Mouse (Mus musculus): ENCODE data around the gene Fut7. TPM values are rescaled to one million over a fixed set of nuclear protein-coding genes. Genes with fewer than 3 reads are reported as not detected.

The Fut7 gene
- polyA plus RNA-seq, 1 experiment: 0.19 TPM

DNA sequence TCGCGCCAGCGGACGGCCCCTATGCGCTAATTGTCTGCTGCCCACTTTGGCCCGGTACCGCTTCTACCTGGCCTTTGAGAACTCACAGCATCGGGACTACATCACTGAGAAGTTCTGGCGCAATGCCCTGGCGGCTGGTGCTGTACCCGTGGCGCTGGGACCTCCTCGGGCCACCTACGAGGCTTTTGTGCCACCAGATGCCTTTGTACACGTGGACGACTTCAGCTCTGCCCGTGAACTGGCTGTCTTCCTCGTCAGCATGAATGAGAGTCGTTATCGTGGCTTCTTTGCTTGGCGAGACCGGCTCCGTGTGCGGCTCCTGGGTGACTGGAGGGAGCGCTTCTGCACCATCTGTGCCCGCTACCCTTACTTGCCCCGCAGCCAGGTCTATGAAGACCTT, 2.4 kb downstream of the Fut7 start:
- no peak for DNase-seq (ENCODE audit: low spot score)

DNA sequence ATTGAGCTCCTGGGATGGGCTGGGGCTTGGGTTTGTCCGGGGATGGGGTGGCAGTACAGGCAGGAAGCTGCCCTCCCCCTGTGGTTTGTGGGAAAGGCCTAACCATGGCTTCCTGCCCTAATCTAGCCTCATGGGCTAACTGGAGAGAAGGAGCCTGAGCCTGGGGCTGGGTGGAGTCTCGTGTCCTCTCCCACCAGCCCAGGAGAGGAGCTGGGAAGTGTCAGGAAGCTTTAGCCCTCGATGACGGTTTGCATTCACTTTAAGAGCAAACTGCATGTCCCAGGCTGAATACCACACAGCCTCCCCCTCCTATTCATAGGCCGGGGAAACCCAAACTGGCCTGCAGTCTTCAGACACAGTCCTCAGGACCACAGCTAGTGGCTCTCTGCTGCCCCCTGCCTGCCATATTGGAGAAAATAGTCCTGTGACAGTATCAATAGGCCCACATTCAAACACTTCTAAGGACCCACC, 3.7 kb downstream of the Fut7 start:
- no peak for DNase-seq (ENCODE audit: low spot score)

DNA sequence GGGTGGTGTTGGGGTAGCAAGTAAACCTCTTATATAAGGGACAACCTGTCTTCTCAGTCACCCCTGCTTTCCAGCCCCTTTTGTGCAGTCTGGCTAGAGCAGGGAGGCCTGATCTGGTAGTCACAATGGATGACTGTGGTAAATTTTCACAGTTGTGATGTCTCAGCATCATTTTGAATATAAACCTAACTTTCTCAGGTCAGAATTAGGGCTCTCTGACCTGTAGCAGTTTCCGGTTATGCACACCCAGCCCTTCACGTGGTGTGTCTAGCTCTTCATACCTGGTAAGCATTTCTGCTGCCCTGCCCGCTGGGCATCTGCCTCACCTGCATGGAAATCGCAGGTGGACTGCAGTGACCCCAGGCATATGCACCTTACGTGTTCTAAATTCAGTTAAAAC, 4.2 kb downstream of the Fut7 start:
- DNase-seq (ENCODE audit: low spot score): no peak

DNA sequence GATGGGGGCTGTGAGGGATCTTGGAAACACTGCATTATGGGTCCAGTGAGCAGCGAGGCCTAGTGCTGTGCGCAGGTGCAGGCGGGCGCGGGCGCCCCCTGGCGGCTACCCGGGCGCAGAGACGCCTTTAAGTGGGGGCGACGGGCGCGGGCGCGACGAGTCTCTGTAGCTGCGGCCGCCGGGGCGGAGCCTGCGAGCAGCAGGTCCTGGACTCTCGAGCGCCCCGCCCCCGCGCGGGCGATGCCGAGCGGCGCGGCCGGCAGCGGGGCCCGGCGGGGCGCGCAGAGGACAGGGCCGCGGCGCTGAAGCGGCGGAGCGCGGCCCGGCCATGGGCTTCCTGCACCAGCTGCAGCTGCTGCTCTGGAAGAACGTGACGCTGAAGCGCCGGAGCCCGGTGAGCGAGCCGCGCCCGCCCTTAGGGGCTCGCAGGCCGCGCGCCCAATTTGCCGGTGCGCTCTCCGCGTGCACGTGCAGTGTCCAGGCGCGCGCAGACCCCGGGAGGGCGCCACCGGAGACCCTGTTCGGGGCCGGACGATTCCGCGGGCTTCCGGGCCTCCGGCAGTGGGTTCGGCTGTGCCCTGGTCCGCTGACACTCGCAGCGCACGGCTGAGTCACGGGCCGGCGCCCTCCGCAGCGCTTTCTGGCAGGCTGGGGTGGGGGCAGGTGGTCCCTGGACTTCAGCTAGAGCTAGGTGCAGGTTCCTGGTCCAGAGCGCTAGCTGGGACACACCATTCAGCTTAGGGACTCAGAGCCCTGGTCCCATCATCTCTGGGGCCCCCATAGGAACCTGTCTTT, 5.6 kb downstream of the Fut7 start, which contains the start of gene Abca2:
Gene Abca2, plus strand, starts transcription at position 262 of the 795 bp plus-strand sequence.
- peak; percentile 91 for DNase-seq (ENCODE audit: low spot score)

DNA sequence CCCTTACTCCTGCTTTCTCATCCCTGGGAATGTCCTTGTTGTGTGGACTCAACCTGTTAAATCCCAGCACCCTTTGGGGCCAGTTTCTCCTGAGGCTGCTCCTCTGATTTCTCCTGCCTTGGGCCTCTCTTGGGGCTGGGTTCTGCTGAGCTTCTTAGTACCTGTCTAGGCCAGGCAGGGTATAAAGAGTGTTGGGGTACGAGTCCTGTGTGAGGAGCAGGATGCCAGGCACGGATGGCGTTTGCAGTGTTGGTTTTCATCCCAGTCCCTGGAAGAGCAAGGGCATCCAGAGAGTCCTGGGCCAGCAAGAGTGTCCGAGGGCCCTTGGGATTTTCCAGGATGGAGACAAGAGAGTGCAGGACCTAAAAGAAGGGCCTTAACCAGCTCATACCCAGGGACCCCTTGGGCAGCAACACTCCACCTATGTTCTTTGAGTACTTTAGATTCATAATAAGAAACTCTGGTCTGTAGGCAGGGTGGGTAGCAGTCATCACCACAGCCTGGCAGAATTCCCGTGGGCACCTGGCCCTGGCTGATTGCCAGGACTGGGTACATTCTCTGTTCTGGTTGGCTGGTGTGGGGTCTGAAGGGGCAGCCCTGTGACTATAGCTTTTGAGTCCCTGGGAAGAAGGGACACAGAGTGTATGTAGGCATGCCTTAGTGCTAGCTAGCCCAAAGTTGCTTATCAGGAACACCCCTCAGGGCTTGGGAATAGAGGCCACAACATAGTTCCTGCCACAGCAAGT, 6.5 kb downstream of the Fut7 start:
- no peak for DNase-seq (ENCODE audit: low spot score)

DNA sequence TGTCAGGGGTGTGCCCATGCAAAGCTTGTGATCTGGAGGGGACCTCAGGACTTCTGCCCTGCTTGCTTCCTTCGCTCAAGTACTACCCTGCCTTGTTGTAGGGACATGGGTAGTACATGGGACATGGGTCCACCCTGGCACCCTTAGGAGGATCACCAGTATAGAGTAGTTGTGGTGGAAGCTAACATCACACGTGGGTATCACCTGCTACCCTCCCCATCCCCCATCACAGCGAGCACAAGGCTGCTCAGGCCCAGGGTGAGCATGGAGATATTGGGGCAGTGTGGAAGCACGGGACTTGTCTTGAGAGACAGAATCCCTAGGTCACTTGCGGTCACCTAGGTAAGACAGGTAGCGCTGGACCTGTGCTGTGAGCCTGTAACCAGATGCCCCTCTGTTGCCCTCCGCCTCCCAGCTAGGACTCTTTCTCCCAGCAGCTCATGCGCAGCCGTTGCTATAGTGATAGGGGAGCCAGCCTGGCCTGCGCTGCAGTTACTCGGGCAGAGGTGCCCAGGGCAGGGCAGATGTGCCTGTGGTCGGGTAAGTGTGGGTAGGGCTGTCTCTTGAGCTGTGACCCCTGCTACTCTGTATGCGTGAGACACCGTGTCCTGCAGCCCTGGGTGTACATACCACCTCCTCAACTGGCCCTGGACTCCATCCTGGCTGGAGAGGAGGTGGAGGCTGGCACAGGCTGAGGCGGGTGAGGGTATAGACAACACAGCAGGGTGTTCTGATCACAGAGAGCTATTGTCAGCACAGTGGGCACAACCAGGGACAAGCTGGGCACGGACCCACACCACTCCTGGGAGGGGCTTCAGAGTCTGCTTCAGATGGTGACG, 7.5 kb downstream of the Fut7 start:
- DNase-seq (ENCODE audit: low spot score): no peak

DNA sequence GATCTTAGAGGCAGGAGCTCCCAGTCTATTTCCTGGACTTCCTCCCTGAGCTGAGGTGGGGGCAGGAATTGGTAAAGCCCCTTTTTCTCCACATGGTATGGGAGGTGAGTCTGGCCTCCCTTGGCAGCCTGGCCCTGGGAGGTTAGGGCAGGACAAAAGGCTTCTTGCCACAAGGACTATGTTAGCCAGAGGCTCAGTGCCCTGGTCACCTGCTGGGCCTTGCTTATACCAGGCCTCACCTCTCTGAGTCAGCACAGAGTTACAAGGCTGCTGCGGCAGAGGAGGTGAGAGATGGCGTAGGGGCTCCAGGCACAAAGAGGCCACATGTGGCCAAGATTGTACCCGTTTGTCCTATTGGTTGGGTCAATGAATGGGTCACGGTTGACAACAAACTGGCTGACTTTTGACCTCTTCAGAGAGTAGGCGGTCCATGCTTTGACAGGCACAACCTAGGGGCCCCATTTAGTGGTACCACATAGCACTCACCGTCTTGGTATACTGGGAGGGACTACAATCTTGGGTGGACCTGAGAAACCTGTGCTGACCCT, 8.3 kb downstream of the Fut7 start:
- DNase-seq (ENCODE audit: low spot score): peak; percentile 18

DNA sequence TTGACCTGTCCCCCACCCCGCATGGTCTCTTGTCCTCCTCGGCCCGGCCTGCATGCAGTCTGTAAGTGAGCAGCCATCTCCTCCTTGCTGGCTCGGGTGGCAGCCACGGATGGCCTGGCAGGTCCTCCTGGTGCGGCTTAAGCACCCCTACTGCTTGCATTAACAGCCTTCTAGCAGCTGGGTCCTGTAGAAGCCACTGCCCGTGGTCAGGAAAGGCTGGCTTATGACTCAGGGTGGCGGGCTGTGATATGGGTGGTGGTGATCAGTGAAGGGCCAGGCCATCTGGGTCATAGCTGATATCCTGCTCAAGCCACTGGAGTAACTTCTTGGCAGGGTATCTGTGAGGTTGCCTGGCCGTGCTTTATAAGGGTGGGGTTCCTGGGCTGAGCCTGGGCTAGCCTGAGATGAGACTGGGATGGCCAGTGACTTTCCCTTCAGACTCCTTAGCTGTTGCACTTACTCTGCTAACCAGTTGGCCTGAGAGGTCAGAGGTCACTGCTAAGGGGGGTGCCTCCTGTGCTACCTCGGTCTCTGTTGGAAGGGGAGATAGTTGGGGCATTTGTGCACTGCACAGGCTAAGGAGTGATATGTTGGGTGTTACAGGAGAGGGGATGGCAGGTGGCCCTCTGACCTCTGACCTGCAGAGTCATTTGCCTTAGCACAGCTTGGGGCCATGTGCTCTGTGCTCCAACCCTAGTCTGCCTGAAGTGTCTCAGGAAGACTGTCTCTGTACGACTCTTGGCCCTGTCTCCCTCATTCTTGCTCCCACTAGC, 9.4 kb downstream of the Fut7 start:
- no peak for DNase-seq (ENCODE audit: low spot score)

DNA sequence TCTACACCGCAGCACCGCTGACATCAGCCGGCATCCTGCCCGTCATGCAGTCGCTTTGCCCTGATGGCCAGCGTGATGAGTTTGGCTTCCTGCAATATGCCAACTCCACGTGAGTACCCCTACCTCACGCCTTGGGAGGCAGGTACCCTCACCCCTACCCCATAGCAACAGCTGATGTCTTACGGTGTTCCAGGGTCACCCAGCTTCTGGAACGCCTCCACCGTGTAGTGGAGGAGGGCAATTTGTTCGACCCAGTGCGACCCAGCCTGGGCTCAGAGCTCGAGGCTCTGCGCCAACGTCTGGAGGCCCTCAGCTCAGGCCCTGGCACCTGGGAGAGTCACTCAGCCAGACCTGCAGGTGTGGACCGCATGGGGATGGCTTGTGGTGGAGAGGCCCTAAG, 10.0 kb downstream of the Fut7 start:
- no peak for DNase-seq (ENCODE audit: low spot score)

DNA sequence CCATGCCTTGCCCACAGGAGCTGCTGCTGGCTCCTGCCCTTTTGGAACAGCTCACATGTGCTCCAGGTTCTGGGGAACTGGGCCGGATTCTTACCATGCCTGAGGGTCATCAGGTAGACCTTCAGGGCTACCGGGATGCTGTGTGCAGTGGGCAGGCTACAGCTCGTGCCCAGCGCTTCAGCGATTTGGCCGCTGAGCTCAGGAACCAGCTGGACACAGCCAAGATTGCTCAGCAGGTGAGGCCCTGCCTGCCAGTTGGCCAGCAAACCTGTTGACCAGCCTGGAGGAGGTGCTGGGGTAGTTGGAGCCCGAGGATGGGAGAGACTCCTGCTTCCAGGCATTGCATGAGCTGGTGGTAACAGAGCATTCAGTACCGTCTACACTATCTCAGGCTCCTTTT, 11.2 kb downstream of the Fut7 start:
- DNase-seq (ENCODE audit: low spot score): no peak

DNA sequence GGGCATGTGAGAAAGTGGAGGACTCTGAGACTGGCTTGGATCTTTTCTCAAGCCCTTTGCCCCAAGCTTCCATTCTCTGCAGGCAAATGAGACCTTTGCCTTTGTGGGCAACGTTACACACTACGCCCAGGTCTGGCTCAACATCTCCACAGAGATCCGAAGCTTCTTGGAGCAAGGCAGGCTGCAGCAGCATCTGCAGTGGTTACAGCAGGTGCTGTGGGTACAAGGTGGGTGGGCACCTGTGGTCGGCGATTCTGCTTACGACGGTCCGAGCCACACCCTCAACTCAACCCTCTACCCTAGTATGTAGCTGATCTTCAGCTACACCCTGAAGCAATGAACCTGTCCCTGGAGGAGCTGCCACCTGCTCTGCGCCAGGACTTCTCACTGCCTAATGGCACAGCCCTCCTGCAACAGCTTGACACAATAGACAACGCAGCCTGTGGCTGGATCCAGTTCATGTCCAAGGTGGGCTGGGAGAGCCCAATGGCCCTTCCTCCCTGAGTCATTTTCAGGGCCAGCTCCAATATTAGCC, 13.3 kb downstream of the Fut7 start:
- no peak for DNase-seq (ENCODE audit: low spot score)

DNA sequence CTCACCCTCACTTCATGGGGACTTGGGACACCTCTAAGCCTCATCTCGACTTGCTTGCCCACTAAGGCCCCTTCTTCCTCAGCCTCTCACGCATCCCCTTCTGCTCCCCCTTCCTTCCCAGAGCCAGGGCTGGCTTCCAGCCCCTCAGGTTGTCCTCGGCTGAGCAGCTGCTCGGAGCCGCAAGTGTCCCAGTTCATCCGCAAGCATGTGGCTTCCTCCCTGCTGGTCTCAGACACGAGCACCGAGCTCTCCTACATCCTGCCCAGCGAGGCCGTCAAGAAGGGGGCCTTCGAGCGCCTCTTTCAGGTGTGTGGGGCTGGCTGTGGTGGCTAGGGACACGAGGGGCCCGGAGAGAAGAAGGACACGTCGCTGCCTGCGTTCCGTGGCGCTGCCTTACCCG, 18.0 kb downstream of the Fut7 start:
- DNase-seq (ENCODE audit: low spot score): no peak

DNA sequence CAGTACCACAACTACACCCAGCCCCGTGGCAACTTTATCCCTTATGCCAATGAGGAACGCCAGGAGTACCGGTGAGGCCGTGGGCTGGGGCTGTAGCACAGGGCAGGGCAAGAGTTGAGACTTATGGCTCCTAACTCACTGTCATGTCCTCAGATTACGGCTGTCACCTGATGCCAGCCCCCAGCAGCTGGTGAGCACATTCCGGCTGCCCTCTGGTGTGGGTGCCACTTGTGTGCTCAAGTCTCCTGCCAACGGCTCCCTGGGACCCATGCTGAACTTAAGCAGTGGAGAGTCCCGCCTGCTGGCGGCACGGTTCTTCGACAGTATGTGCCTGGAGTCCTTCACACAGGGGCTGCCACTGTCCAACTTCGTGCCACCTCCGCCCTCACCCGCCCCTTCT, 19.6 kb downstream of the Fut7 start:
- no peak for DNase-seq (ENCODE audit: low spot score)

DNA sequence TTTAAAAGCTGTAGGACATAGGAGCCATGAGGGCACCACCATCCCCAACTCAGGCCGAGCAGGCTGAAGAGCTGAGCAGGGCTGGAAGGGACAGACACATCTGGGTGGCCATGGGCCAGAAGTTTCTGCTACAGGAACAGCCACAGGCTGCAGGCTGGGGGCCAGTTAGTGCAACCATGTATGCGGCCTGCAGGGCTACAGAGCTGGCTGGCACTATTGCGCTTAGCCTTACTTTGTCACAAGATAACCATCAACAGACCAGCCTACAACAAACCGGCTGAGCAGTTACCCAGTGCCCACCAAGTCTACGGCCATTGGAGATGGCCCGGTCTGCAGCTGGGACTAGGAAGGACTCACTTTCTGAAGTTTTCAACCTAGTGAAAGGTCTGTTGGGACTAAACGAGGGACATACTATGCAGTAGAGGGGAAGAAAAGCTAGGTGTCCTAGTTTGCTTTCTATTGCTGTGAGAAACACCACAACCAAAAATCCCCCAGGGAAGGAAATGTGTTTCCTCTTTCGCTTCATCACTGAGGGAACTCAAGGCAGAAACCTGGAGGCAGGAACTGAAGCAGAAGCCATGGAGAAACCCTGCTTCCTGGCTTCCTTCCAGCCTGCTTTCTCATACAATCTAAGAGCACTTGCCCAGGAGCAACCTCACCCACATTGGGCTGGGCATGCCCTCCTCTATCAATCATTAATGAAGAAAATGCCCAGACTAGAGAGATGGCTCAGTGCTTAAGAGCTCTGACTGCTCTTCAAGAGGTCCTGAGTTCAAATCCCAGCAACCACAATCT, 28.0 kb downstream of the Fut7 start:
- DNase-seq (ENCODE audit: low spot score): no peak

DNA sequence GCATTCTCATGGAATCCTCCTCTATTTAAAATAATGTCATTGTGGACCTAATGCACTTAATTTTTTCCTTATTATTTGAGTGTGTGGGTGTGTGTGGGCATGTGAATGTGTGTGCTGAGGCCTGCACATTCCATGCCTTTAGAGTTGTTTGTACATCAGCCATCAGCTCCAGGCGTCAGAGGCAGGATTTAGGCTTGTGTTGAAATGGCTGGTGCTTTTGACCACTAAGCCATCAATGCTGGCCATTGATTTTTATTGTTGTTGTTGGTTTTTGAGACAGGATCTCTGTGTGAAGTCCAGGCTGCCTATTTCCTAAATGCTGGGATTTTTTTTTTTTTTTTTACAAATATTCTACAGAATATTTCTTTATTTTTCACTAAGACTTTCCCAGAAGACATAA, 29.9 kb downstream of the Fut7 start:
- DNase-seq (ENCODE audit: low spot score): no peak

DNA sequence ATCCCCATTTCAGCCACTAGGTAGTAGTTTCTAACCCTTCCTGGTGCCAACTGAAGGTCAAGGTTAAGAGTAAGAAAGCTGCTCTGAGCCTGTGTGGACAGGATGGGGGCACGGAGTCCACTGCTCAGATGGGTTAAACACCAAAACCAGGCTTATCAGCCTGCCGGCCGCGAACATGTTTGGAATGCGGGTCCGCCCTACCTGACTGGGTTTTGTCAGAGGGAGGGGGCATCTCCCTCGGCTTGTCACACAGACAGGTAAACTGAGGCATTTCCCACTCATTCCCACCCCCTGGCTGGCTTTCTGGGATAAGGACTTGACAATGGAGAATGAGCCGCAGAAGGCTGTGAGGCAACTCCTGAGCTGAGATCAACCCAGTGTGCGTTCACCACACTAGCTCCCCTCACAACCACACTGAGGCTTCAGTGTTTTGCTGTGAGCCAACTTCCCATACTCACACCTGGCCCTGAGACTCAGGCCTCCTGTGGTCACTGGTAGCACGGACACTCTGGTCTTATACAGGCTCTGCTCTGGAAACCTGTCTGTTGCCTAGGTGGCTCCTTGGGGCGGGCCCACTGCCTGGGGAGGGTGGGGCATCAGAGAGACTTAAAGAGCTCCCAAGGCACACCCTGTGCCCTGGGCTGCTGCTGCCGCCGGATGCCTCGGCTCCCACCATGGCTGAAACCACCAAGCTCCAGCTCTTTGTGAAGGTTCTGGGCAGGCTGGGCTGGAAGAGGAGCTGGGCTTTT, 33.3 kb downstream of the Fut7 start, which contains the start of gene Clic3:
Gene Clic3, plus strand, starts transcription at position 634 of the 749 bp plus-strand sequence.
- no peak for DNase-seq (ENCODE audit: low spot score)

DNA sequence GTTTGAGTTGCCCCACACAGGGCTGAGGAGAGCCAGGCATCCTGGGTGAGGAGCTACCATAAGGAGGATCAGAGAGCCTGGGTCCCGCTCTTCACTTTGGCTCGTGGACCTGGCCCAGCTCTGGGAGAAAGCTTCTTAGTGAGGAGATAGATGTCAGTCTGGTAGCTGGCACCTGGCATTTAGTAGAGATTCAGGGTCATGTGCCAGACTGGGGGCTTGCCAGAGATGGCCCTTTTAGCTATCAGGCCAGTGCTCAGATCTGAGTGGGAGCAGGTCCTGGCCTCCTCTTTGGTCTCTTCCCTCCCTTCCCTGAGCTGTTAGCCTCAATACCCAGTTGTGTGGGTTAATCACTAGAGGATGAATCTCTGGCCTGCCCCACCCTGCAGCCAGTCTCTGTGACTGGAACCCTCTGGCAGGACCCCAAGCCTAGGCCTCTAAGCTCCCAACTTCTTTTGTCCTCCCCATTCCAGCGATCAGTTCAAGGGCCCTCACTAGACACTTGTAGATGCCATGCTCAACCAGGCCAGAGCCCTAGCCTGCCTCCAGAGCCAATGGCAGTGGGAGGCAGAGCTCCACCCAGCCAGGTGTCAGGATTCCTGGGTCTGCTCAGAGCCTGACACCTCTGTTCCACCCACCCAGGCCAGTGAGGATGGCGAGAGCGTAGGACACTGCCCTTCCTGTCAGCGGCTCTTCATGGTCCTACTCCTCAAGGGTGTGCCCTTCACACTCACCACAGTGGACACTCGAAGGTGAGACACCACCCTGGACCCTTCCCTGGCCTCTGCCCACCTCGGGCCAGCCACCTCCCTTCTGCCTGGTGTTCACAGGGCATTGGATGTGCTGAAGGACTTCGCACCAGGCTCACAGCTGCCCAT, 34.2 kb downstream of the Fut7 start:
- DNase-seq (ENCODE audit: low spot score): no peak

DNA sequence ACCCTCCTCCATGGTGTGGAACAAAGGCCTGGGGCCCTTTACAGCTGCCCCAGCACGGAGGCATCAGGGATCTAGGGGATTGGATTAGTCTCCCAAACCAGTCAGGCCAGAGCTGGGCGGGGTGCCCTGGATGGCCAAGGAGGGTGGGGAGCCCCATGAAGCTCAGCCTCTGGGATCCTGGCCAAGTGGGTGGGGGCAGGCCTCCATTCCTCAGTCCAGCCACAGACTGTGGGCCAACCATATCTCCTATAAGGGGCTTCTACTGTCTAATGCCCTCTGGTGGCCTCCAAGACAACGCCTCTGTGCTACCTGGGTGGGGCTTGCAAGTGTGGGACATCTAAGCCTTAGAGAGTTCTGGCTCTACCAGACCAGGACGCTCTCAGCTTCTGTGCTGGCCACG, 35.8 kb downstream of the Fut7 start:
- no peak for DNase-seq (ENCODE audit: low spot score)

Measured in urinary bladder, adult 2 months (tissue).